Mouse (Mus musculus): ENCODE results near the gene Car12.

DNA sequence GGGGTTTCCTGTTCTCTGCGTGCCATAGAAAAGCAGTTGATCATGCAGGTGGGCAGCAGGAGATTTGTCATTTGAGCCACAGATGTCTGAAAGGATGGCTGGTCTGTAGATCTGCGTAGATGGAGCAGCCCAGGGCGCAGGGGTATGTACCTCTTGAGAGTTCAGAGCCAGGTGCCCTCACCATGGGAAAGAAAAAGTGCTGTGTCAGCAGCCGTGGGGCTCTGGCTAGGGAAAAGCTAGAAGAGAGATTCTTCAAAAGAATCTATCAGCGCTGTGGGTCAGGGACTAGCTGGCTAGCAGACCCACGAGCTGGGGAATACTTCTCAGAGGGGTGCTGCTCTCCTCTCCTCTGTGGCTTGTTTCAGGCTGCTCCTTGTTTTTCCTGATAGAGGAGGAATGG, 27.8 kb upstream of the Car12 start:
- TF ChIP-seq CTCF (conservative IDR thresholded peaks at IDR 0.05 in 1 of 2, IDR thresholded peaks at IDR 0.05 in 1 of 2; ENCODE audit: low read depth in 2 of 2, low read length in 2 of 2): no peak
- no peak for TF ChIP-seq EP300 (IDR thresholded peaks at IDR 0.05; ENCODE audit: low read length)
